Mouse (Mus musculus) hematopoietic stem cell, adult 5-6 weeks (primary cell): ENCODE measurements around the gene Acadm. TPM values are rescaled to one million over a fixed set of nuclear protein-coding genes. Genes with fewer than 3 reads are reported as not detected.

Experiments
- ATAC-seq, 2 experiments: fragments of 125-278 bp in 1 of 2; replicated peaks in 1 of 2; 2 replicates each; pipeline ENCODE4 v1.8.0; 2016 to 2017; ENCODE audit warnings: inconsistent platforms in 2 of 2, mild to moderate bottlenecking in 2 of 2, moderate number of reproducible peaks in 2 of 2, low read depth in 1 of 2, moderate TSS enrichment in 1 of 2; ENCODE audit not compliant: low FRiP score in 2 of 2, poor library complexity in 2 of 2, severe bottlenecking in 2 of 2, insufficient read depth in 1 of 2, low TSS enrichment in 1 of 2
- total RNA-seq: library from RNA; stranded (forward); fragments of 172-1452, 232-1000 nt; gene quantifications from 2 replicates; pipeline ENCODE4 v1.2.3, GENCODE M21; 2017

Gene Acadm
- total RNA-seq, 1 experiment from 2014 or later, result 587 TPM

GRCm38 (mm10) chr3:153911197-153911881, 33.1 kb downstream of the Acadm start:
- ATAC-seq, result no peak

GRCm38 (mm10) chr3:153910489-153910888, 33.9 kb downstream of the Acadm start:
- no peak for ATAC-seq

DNA sequence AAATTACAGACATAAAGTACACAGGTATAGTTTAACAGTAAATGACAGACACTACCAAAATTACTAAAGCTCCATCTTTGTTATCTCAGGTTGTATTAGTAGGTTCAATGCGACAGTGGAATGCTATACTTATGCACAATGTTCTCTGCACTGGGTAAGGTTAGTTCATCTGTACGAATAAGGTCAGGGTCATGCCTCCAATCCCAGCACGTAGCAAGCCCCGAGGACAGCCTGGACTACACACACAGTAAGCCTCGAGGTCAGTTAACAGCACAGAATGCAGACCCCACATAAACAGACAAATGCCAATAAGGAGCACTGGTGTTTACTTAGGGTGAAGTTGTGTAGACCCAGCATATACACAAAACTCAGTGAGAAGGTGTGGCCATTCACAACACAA, 35.5 kb downstream of the Acadm start:
- no peak for ATAC-seq

GRCm38 (mm10) chr3:153906136-153906871, 38.1 kb downstream of the Acadm start, which contains the start of gene Msh4:
TSS of gene Msh4 (minus strand) at chr3:153906138.
- no peak for ATAC-seq

- no peak for ATAC-seq
Measured at GRCm38 (mm10) chr3:153905251-153906135, 38.9 kb downstream of the Acadm start.

DNA sequence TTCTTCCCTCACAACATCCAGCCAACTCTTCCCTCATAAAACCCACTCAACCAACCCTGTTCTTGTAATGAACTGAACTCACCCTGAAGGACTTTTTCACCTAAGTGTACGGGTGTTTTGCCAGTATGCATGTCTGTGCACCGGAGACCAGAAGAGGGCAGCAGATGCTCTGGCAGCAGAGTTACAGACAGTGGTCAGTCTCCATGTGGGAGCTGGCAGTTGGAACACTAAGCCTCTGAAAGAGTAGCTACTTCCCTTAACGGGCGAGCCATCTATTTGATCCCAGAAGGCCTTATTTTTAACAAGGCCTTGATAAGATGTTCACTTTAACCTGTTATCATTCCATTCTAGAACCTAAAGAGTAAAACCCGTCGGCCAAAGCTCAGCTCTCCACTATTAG, 39.8 kb downstream of the Acadm start:
- peak in 1 of 2 experiments; percentile 68; a peak in 3 of 4 replicates for ATAC-seq

- ATAC-seq, result no peak
Measured at GRCm38 (mm10) chr3:153902595-153902994, 41.8 kb downstream of the Acadm start.

DNA sequence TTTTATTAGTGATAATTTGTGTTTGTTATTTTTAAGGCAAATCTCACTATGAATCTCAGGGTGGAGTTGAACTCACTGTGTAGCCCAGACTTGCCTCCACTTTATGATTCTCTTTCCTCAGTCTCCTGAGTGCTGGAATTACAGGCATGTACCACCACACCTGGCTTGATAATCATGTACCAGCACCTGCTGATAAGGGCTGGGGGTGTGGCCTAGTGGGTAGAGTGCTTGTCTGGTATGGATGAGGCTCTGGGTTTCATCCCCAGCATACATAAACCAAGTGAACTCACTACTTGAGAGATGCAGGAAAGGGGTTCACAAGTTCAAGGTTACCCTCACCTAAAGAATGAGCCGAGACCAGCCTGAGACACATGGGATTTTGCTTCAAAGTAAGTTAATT, 42.5 kb downstream of the Acadm start:
- no peak for ATAC-seq

DNA sequence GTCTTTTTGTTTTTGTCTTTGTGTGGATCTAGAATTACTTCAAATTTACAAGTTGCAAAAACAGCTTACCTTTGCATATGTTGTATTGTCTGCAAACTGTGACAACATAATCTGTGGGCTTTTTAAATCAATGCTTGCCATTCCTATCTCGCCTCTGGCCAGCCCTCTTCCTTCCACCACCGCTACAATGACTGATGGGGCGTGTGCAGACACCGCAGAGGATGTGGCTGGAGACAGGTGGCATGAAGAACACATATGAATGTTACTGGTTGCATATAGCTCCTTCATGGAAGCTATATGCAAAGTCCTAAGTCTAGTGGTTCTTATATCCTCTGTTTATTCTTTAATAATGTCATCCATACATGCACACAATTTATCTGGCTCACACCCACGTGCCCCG, 47.2 kb downstream of the Acadm start:
- peak; percentile 46 to 52; a peak in 3 of 4 replicates for ATAC-seq

DNA sequence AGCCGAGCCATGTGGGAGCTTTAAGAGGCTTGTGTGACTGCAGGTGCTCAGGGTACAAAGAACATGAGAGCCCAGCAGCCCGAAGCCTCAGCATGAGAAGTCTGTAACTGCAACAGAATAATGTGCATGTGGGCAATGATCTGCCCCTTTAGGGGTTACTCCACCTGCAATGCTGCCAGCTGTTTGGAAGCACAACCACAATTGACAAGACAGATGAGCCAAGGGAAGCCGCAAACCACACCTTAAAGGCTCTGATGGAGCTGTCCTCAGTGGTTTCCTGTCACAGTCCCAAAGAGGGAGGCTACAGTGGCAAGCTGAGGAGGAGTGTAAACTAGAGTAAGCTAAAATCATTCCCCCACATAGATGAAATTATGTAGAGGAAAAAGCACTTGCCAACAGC, 49.0 kb downstream of the Acadm start:
- peak; percentile 91 to 92 for ATAC-seq

GRCm38 (mm10) chr3:153889188-153889781, 55.1 kb downstream of the Acadm start:
- ATAC-seq, result peak in 1 of 2 experiments; percentile 27; a peak in 1 of 4 replicates

DNA sequence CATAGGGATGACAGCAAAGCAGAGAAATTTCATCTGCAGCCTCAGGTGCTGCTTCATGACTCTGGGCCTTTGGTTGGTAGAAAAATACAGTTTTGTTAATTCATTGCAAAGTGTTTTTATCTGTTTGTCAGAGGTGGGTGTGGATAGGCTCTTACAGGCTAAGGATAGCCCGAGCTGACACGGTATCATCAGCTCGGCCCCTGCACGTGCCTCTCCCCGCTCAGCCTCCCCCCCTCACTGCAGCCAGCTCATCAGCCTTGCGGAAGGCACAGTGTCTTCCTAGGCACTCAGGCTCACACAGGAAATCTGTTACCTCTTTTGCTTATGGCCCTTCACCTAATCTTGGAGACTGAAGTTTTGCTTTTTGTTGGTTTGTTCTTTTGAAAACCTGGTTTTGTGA, 56.3 kb downstream of the Acadm start:
- ATAC-seq, result no peak

GRCm38 (mm10) chr3:153886296-153886695, 58.1 kb downstream of the Acadm start:
- no peak for ATAC-seq

Other genes starting within 250 kb of the Acadm start
- 9.1 and 13.5 TPM in 2 replicates for gene St6galnac3, start 219.5 kb downstream of the Acadm start, total RNA-seq
- gene Asb17, start 100.4 kb downstream of the Acadm start, total RNA-seq, result not detected in 2 replicates
- gene Msh4, start 38.5 kb downstream of the Acadm start, total RNA-seq, result 0.20 and 0.44 TPM in 2 replicates
- gene Rabggtb, start 31.6 kb downstream of the Acadm start, total RNA-seq, result 138 and 151 TPM in 2 replicates
- not detected in 2 replicates for gene Slc44a5, start 28.8 kb upstream of the Acadm start, total RNA-seq